Mouse (Mus musculus): ENCODE results near the gene Tagln3. TPM values are rescaled to one million over a fixed set of nuclear protein-coding genes. Genes with fewer than 3 reads are reported as not detected.
A peak's percentile ranks its signal among the peaks of the same experiment; 100 is the strongest.

Gene Tagln3
- polyA plus RNA-seq, 1 experiment from 2014 or later, result 11.1 TPM

- TF ChIP-seq EP300 (optimal IDR thresholded peaks at IDR 0.05), result no peak
- no peak overlapping the region for H3K4me2 ChIP-seq (replicated peaks; ENCODE audit: low read depth)
- 58% methylated on average over 1 of the region's 1 CpGs for WGBS
- no peaks in the 10 kb centered on the region for H3K4me1 ChIP-seq (replicated peaks; ENCODE audit: control insufficient read depth, insufficient read depth)
- no peak overlapping the region for H3K4me3 ChIP-seq (ENCODE audit: low read depth, low read length)
- no peaks in the 10 kb centered on the region for H3K9me3 ChIP-seq (ENCODE audit: control insufficient read depth, low read length)
- ATAC-seq (ENCODE audit: low FRiP score, low TSS enrichment) (no peak), DNase-seq (ENCODE audit: low spot score) (no peak)
- H3K27me3 ChIP-seq (ENCODE audit: control insufficient read depth, insufficient read depth, low read length), result no peaks in the 10 kb centered on the region
- no peaks in the 10 kb centered on the region for H3K36me3 ChIP-seq (ENCODE audit: control insufficient read depth, insufficient read depth, low read length)
- no peak overlapping the region for H3K9ac ChIP-seq (ENCODE audit: low read length)
- H3K27ac ChIP-seq (replicated peaks), result no peak overlapping the region
These were observed 10.5 kb downstream of the Tagln3 start for GRCm38 (mm10) chr16:45713878-45714277.

DNA sequence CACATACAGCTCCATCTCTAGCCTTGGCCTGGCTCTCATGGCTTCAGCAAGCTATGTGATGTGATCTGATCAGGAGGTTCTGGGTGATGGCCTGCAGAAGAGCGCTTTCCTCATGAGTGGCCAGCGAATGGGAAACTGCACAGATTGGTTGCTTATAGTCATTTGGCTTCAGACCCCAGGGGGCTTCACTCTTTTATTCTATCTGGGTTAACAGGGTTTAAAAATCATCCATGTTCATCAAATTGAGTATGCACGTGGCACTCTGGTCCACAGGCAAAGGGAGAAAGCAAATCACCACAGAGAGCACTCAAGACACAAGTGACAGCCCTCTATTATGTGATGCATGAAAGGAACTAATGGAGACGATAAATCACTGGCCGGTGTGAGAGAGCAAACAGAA is 11.1 kb downstream of the Tagln3 start:
- ATAC-seq (ENCODE audit: low FRiP score, low TSS enrichment) (no peak), DNase-seq (ENCODE audit: low spot score) (no peak)
- H3K9me3 ChIP-seq (ENCODE audit: control insufficient read depth, low read length), result no peaks in the 10 kb centered on the region
- TF ChIP-seq CTCF (IDR thresholded peaks at IDR 0.05; ENCODE audit: low read depth), result no peak
- no peaks in the 10 kb centered on the region for H3K4me1 ChIP-seq (replicated peaks; ENCODE audit: control insufficient read depth, insufficient read depth)
- no peaks in the 10 kb centered on the region for H3K36me3 ChIP-seq (ENCODE audit: control insufficient read depth, insufficient read depth, low read length)
- no peaks in the 10 kb centered on the region for H3K27me3 ChIP-seq (ENCODE audit: control insufficient read depth, insufficient read depth, low read length)
- H3K4me3 ChIP-seq (ENCODE audit: low read depth, low read length), result no peak overlapping the region
- 83% methylated on average over 4 of the region's 5 CpGs for WGBS
- H3K9ac ChIP-seq (ENCODE audit: low read length), result no peak overlapping the region
- H3K27ac ChIP-seq (replicated peaks), result no peak overlapping the region
- H3K4me2 ChIP-seq (replicated peaks; ENCODE audit: low read depth), result no peak overlapping the region

DNA sequence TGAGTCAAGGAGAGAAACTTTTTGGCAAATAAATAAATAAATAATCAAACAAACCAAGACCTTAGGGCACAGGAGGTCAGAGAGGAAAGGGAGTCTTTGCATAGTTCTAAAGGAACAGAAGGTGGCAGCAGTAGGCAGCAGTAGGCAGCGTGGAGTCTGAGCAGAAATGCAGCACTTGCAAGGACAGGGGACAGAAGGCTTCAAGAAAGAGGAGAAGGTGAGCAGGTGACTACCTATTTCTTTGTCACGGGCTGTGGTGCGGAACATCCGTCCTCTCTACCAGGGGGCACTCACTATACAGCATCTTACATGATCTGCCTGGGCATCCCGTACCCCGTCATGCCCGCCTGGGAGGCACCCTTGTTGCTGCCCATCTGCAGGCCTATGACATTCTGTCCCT is 13.1 kb downstream of the Tagln3 start:
- Histone ChIP-seq H3K27me3 (ENCODE audit: control insufficient read depth, insufficient read depth, low read length) (no peaks in the 10 kb centered on the region), H3K4me3 (ENCODE audit: low read depth, low read length) (no peak overlapping the region), H3K4me2 (replicated peaks; ENCODE audit: low read depth) (no peak overlapping the region), H3K9ac (ENCODE audit: low read length) (no peak overlapping the region), H3K4me1 (replicated peaks; ENCODE audit: control insufficient read depth, insufficient read depth) (no peaks in the 10 kb centered on the region), H3K27ac (replicated peaks) (no peak overlapping the region), H3K9me3 (ENCODE audit: control insufficient read depth, low read length) (no peaks in the 10 kb centered on the region), H3K36me3 (ENCODE audit: control insufficient read depth, insufficient read depth, low read length) (no peaks in the 10 kb centered on the region)
- no peak for DNase-seq (ENCODE audit: low spot score)
- 76% methylated on average over 7 of the region's 7 CpGs for WGBS
- TF ChIP-seq EP300 (optimal IDR thresholded peaks at IDR 0.05) (no peak), CTCF (IDR thresholded peaks at IDR 0.05; ENCODE audit: low read depth) (peak; percentile 67)
- no peak for ATAC-seq (ENCODE audit: low FRiP score, low TSS enrichment)

- no peak overlapping the region for H3K4me3 ChIP-seq (ENCODE audit: low read depth, low read length)
These were observed 25.1 kb downstream of the Tagln3 start for GRCm38 (mm10) chr16:45699301-45699700.

GRCm38 (mm10) chr16:45697996-45698395 is 26.4 kb downstream of the Tagln3 start:
- H3K4me3 ChIP-seq (ENCODE audit: low read depth, low read length), result no peak overlapping the region
- 65% methylated on average over 6 of the region's 6 CpGs for WGBS
- ATAC-seq (ENCODE audit: low FRiP score, low TSS enrichment), result no peak
- H3K9me3 ChIP-seq (ENCODE audit: control insufficient read depth, low read length), result no peaks in the 10 kb centered on the region
- H3K9ac ChIP-seq (ENCODE audit: low read length), result no peak overlapping the region
- DNase-seq (ENCODE audit: low spot score), result no peak
- H3K4me2 ChIP-seq (replicated peaks; ENCODE audit: low read depth), result no peak overlapping the region
- H3K36me3 ChIP-seq (ENCODE audit: control insufficient read depth, insufficient read depth, low read length), result no peaks in the 10 kb centered on the region
- H3K27ac ChIP-seq (replicated peaks), result no peak overlapping the region
- H3K4me1 ChIP-seq (replicated peaks; ENCODE audit: control insufficient read depth, insufficient read depth), result no peaks in the 10 kb centered on the region
- no peaks in the 10 kb centered on the region for H3K27me3 ChIP-seq (ENCODE audit: control insufficient read depth, insufficient read depth, low read length)
- TF ChIP-seq CTCF (IDR thresholded peaks at IDR 0.05; ENCODE audit: low read depth) (no peak), EP300 (optimal IDR thresholded peaks at IDR 0.05) (no peak)

More at GRCm38 (mm10) chr16:45699301-45699700, 25.1 kb downstream of the Tagln3 start:
- Histone ChIP-seq H3K4me2 (replicated peaks; ENCODE audit: low read depth) (no peak overlapping the region), H3K27me3 (ENCODE audit: control insufficient read depth, insufficient read depth, low read length) (no peaks in the 10 kb centered on the region), H3K27ac (replicated peaks) (no peak overlapping the region), H3K36me3 (ENCODE audit: control insufficient read depth, insufficient read depth, low read length) (no peaks in the 10 kb centered on the region), H3K4me1 (replicated peaks; ENCODE audit: control insufficient read depth, insufficient read depth) (no peaks in the 10 kb centered on the region), H3K9me3 (ENCODE audit: control insufficient read depth, low read length) (no peaks in the 10 kb centered on the region), H3K9ac (ENCODE audit: low read length) (no peak overlapping the region)
- DNase-seq (ENCODE audit: low spot score) (no peak), ATAC-seq (ENCODE audit: low FRiP score, low TSS enrichment) (no peak)
- no peak for TF ChIP-seq EP300 (optimal IDR thresholded peaks at IDR 0.05)
- TF ChIP-seq CTCF (IDR thresholded peaks at IDR 0.05; ENCODE audit: low read depth), result no peak
- WGBS, result 53% methylated on average over 5 of the region's 5 CpGs

- WGBS, result 70% methylated on average over 9 of the region's 9 CpGs
- DNase-seq (ENCODE audit: low spot score), result no peak
- no peaks in the 10 kb centered on the region for H3K36me3 ChIP-seq (ENCODE audit: control insufficient read depth, insufficient read depth, low read length)
- TF ChIP-seq CTCF (IDR thresholded peaks at IDR 0.05; ENCODE audit: low read depth), result no peak
- no peak for TF ChIP-seq EP300 (optimal IDR thresholded peaks at IDR 0.05)
- H3K27ac ChIP-seq (replicated peaks), result no peak overlapping the region
- no peak for ATAC-seq (ENCODE audit: low FRiP score, low TSS enrichment)
- no peaks in the 10 kb centered on the region for H3K4me1 ChIP-seq (replicated peaks; ENCODE audit: control insufficient read depth, insufficient read depth)
- H3K4me2 ChIP-seq (replicated peaks; ENCODE audit: low read depth), result no peak overlapping the region
- no peak overlapping the region for H3K9ac ChIP-seq (ENCODE audit: low read length)
- H3K27me3 ChIP-seq (ENCODE audit: control insufficient read depth, insufficient read depth, low read length), result no peaks in the 10 kb centered on the region
- no peaks in the 10 kb centered on the region for H3K9me3 ChIP-seq (ENCODE audit: control insufficient read depth, low read length)
- no peak overlapping the region for H3K4me3 ChIP-seq (ENCODE audit: low read depth, low read length)
These were observed 28.8 kb downstream of the Tagln3 start for GRCm38 (mm10) chr16:45695445-45696160.
